Mouse (Mus musculus) ovary, postnatal 10 days (tissue): Measurements from ENCODE around the gene Lrrc49.

Source experiments
- DNase-seq: peaks from one replicate; pipeline ENCODE4 v3.0.0; 2022; ENCODE audit warnings: low spot score

Gene Lrrc49

DNA sequence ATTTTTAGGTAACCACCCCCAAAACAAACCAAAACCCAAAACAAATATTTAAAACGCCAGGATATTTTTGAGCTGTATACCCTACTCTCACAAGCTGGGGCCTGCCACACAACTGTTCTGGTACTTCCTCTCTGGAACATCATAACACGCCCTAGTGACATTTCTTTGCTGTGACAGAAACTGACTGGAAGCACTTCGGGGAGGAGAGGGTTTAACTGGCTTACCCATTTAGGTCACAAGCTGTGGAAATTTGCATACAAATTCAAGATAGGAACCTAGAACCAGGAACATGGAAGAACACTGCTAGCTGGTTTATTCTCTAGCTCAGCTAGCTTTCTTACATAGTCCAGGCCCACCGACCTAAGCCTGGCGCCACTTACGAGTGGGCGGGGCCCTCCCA, 92.6 kb downstream of the Lrrc49 start:
- DNase-seq: no peak

DNA sequence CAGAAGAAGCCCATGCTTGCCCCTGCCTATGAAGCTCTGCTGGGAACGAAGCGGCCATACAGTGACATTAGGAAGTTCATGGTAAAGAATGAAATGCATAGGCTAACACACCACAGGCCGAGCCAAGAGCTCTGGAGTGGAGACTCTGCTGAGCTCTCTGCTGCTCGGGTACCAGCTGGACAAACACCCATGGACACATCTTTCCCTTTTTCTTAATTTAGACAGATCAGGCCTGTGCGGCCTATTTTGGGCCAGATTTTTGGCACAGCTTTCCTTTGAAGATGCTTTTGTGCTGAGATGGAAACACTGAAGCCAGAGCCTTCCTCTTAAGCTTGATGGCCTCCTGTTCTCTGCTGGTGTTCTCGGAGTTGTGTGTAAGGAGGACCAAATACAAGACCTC, 95.0 kb downstream of the Lrrc49 start:
- DNase-seq: no peak

DNA sequence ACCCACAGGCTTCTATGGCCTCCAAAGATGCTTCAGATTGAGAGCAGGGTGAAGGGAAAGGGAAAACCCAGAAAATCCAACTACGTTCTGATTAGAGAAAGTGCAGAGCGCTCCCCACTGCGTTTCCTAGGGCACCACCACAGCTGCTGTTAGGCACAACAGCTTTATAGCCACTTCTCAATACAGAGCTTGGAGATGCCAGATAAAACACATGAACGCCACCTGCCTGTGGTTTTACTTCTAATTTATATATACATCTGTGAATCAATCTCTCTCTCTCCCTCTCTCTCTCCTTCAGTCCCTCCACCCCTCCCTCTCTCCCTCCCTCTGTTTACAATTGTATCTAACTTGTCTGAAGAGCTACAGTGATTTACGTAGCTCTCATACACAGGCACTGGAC, 95.6 kb downstream of the Lrrc49 start:
- DNase-seq: no peak

DNA sequence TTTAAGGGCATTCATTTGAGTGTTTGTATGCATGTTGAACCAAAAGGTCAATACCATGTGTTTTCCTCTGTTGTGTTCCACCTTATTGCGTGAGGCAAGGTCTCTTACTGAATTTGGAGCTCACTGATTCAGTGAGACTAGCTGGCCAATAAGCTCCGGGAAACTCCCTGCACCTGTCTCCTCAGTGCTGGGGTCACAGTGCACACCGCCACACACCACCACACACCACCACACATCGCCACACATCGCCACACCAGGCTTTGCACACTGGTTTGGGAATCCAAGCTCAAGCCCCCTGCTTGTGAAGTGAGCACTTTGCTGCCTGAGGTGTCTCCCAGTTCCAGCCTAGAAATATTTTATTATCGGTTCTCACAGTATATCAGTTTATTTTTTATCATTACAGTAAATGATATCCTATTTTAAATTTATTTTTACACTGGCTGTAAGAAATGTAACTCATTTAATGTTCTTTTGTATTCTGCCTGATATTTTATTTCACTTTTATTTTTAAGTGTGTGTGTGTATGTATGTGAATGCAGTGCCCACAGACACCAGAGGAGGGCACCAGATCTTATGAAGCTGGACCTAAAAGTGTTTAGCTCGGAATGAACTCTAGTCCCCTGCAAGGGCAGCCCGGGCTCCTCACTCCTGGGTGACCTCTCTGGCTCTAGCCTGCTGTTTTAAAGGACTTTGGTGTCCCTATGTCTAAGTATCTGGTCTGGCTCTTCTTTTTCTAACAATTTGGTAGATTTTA, 96.9 kb downstream of the Lrrc49 start:
- DNase-seq: no peak

DNA sequence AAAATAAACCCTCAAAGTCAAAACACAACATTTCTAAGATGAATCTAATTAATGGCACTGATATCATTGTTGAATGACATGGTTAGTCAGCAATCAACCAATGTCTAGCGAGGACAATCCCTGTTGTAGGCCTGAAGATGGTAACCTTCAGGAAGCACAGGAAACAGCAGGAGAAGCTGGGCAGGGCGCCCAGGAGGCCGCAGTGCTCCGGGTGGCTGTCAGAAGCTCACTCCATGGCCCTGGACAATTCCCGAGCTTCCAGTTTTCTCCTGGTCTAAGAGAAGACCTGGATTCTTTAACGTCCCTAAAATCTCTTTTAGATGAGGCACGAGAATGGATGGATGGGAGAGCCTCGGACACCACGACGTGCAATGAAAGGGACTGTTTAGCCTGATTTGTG, 99.0 kb downstream of the Lrrc49 start:
- DNase-seq: no peak

DNA sequence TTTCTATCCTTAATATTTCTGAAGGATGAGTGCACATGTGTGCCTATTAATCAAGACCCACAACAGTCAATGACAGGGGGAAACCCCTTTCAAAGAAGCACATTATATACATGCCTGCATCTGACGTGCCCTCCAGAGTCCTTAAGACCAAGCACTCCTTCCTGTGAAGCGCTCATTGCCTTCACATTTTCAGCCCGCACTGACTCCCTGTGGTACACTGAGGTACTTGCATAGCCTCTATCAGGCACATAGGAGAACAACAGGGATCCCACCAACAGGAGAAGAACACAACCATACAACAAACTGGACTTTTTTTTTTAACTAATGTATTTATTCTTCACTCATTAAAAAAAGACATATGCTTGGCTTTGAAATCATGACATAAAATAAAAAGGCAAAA, 101.0 kb downstream of the Lrrc49 start:
- no peak for DNase-seq

DNA sequence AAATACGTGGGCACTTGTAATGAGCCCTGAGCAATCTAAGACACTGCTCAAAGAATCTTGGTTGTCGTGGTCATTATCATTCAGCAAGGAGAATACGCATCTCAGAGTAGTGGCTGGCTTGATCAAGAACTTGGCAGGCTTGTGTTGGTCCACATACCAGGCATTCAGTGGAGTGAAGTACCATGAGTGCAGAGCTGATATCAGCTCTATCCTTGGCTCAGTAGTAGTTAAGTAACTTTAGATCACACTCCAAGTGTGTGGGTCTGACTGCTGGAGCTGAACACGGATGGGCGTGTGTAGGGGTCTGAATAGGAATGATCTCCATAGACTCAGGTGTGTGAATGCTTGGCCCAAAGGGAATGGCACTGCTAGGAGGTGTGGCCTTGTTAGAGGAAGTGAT, 102.8 kb downstream of the Lrrc49 start:
- no peak for DNase-seq

DNA sequence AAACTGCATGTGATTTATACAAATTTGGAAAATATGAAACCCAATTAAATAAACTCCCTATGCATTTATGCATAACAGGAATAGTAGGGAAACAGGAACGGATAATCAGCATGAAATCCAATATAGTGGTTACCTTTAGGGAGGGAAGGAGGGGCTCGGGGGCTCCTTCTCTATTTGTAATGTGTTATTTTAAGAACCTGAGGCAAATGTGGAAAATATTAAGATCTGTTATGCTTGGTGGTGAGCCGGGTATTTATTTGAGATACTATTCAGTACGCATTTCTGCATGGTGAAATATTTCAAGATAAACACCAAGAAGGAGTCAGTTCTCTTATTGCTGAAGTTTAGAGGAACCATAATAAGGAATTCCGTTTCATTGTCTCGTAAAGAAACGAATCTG, 105.4 kb downstream of the Lrrc49 start:
- DNase-seq: no peak

DNA sequence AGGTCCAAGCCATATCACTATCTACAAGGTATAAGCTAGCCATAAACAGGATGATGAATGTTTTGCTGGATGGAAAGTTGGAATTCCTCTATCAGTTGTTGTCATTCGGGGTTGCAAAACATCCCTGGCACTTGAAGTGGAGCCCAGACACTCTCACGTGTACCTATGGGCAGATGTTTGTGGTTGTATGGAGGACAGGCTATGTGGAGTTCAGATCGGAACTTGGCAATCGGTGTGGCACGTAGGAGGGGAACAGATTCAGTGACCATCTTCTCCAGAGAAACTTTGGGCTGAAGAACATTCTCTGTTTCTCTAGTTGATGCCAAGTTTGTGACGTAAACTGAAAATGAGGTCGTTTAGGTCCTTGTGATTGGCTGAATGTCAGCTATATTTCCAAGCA, 114.9 kb downstream of the Lrrc49 start:
- DNase-seq: no peak

DNA sequence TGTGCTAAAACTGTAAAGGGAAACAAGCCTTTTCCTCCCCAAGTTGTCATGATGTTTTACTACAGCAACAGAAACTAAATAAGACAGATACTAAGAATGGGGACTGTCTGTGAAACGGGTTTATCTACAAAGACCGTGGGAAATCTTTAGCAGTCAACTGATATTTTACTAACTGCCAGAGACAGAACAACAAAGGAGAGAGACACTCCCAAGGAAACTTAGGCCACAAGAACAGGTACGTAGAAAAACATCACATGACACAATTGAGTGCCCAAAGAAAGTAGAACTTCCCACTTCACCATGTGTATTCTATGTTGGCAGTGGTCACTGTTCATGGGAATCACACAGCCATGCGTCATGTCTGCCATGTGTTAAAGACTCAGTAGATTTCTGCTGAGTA, 116.2 kb downstream of the Lrrc49 start:
- DNase-seq: no peak

DNA sequence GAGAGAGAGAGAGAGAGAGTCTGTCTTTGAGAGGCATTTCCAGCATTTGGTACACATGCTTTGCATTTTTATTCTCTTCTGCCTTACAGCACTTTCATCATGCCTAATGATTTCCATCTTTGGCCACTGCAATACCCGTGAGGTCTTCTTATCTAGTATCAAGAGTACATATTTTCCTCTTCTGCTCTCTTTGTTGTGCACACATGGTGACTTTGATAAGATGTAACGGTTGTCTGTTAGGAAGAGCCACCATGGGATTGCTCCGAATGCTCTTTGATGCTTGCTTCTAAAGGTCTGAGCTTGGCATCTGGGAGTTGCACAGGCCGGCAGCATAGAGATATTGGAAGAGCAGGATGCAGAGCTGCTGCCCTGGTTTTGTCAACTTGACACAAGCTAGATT, 116.9 kb downstream of the Lrrc49 start:
- no peak for DNase-seq

DNA sequence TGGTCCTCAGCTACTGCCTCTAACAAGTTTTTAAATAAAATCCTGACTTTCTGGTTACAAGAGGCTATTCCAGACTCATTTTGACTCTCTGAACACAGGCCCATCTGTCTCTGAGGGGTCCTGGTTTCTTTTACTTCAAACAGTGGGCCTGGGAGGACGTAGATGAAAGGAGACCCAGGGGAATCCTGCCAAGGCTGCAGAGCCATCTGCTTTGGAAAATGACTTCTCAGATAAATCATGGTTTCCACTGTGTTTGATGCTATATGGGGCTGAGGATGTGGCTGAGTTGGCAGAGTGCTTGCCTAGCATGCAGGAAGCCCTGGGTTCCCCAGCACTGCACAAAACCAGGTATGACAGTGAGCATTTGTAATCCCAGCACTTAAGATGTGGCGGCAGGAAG, 118.6 kb downstream of the Lrrc49 start:
- no peak for DNase-seq

DNA sequence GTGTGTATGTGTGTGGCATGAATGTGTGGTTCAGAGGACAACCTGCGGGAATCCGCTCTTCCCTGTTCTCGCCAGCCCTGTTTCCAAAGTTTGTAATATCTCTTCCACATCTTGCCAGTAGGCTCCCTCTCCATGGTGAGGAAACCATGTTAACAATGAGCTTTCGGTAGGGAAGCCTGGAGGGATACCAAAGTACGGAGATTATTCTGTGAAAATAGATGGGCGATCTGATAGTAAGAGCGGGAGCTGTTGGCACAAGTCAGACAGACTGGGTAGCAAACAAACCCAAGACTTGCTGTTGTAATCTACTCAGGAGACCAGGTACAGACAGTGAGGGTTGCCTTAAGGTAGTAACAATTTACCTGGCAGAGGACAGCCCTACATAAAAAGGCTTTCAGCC, 124.1 kb downstream of the Lrrc49 start:
- no peak for DNase-seq

DNA sequence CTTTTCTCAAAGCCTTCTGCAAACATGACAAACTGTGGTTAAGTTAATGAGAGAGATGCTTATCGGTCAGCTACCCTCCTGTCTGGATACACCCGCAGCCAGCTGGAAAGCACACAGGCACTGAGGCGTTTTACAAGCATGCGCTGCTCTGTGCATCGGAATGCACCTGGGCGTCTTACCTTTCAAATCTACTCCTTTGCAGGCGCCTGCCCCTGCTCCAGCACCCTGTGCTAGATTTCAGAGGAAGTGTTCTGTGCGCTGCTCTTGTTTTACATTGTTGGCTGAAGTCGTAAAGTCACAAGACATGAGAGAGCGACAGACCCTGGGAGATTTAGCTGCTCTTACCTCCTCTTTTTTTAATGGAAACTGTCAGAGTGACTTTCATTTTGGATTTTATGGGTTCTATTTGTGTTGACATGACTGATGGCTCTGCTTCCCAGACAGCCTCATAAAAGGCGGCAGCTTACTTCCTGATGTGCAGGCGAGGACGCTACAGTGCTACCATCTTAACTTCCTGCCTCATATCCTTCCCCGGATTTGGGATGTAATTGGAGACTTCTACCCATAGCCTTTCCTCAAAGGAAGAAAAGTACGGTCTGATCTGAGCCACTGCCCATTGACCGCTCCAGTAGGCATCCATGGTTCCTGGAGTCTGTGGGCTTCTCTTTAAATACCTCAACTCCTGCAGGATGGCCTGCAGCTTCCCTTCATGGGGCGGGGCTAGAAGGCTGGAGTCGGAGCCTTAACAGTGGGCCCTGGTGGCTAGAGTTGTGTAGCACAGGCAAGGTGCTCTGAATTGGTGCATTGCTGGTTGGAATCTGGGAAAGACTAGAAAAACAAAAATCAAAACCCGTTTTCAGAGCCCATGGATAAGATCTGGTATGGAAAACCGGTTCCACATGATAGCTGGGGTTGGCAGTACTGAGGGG, 125.3 kb downstream of the Lrrc49 start:
- no peak for DNase-seq

DNA sequence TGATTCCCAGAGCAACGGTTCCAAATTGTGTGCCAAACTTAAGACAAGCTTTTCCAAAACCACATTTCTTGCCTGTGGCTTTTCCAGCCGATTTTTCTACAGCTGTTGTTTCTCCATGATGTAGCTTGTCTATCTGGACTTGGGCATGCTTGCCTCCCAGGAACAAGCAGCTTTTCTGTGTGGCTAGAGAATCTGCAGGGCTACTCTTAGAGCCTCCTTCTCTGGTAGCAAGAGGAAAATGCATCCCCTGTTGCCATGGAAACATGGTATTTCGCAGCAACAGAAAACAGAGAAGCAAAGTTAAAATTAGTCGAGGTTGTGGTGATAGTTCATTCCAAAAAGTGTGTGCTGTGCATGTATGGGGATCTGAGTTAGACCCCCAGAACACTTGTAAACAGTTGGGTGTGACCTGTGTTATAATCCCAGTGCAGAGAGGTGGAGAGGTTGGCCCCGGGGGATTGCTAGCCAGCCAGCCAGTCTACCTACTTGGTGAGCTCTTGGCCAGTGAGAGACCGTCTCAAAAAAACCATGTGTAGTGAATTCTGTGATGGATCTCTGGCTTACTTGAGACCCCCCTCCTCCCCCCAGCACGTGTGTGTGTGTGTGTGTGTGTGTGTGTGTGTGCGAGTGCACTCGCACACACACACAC, 126.2 kb downstream of the Lrrc49 start:
- no peak for DNase-seq

DNA sequence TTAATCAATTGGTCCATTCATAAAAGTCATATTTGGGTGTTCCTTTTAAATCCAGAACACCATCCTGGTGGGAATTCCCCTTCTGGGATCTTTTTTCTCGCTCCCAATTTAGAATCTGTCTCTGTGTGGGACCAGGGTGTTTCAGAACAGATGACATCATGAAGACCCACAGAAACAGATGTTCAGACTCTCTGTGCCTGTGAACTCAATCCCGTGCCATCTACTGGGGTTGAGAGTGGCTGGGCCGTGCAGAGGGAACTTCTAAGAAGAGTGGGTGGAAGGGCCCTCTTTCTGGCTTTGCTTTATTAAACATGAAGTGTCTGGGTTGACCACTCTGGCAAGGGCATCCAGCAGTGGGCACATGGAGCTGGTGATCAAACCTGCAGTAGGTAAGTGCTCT, 129.5 kb downstream of the Lrrc49 start:
- no peak for DNase-seq

DNA sequence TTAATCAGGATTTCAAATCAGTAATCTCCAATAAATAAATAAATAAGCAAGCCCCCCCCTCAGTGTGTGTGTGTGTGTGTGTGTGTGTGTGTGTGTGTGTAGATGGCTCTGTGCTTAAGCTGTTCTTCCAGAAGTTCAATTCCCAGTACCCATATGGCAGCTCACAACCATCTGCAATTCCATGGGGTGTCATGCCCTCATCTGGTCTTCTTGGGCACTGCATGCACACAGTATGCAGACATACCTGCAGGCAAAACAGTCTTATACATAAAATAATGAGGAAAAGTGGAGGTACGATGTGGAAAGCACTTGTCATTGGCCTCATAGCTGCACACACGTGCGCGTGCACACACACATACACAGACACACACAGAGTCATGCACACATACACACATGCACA, 136.7 kb downstream of the Lrrc49 start:
- DNase-seq: no peak

DNA sequence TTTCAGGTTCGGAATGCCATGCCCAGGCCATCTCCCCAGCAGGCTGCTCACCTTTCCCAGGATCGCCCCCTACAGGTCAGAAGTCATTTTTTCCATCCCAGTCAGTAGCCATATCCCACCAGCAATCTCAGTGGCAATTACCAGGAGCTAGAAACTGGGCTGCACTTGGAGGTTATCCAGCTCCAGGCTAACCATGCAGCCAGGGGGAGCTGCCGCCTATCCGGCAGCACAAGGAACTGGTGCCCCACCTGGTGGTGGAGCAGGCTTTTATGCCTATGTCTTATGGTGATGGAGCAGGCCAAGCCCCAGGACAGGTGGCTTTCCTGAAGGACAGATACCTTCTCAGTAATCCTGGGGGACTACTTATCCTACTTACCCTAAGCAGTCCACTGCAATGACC, 139.8 kb downstream of the Lrrc49 start:
- no peak for DNase-seq

DNA sequence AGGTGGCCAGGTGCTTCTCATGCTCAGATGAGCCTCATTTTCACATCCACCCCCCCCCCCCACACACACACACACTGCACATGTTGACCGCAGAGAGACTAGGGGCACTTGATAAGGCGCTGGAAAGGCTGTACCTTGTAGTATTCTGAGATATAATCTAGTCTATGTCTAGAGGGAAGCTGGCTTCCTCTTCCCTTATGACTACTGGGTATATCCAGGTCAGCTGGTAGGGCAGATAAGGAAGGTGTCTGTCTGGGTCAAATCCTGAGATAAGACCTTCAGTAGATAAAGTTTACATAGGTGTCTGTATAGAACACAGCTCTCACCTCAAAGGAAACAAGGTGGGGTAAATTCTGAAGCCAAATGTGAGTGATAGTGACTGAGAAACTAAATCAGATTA, 141.8 kb downstream of the Lrrc49 start:
- DNase-seq: no peak

DNA sequence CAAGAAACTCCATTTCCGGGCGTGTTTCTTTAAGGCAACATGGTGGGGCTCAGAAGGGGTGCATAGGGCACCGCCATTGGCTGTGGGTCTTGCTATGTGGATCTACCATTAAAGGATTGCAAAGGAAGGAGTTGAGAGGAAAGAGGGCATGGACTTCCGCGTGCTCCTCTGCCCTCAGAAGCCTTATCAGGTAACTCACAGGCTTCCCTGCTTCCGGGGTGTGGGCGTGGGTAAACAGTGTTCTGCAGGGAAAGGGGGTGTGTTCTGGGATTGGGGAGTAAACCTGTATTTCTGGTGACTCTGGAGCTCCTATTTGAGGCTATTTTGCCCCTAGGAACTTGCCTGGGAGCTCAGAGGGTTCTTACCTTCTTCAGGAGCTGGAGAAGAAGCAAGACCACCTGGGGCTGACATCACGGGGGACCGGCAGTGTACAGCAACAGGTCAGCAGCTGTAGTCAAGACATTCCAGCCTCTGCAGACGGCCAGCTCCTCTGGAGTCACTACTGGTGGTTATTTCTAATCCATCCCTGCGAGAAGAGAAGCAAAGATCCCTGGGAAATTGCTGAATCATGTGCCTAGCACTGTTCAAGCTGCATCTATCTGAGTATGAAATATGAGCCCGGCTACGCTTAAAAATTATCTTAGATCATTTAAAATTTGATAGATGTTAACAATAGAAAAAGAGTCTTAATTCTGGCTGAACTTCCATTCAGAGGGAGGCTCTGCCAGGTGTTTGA, 142.4 kb downstream of the Lrrc49 start:
- DNase-seq: no peak

DNA sequence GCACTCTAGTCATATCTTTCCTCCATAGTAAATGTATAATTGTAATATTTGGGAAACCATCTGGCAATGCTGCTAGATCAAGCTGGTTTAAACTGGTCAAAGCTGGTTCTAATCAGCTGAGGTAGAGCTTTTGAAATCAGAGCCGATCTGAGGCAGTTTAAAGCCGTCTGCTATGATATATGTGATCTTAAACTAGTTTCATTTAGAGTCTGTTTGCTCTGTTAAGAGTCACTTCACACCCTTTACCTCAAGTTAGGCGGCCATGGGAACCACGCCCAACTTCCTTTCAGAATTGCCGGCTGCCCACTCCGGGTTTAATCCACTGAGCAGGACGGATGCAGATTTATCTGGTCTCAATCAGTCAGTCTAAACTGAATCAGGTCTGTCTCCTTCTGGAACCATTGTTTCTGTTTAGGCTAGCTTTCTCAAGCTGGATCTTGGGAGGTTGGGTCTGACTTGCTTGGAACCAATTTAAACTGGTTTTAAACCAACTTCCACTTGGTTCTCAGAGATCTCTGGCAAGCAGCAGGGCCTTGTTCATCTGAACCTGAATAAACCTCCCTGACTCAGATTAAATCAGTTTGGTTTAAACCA, 144.4 kb downstream of the Lrrc49 start:
- DNase-seq: no peak

DNA sequence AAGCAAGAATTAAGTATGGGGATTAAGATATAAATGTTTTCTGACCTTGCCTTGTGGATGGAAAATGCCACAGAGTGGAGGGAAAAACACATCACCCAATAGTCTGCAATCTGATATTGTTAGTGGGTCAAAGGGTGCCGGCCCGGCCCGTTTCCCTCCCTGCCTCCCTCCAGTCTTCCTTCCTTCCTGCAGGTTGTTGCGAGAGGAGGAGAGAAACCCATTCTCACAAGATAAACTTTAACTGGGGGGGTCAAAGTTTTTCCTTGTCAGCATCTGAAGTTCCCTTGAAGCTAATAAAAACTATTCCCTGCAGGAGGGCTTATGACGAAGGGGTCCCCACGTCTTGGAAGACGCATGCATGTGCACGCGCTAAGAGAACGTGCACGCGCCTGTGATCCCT, 157.6 kb downstream of the Lrrc49 start:
- DNase-seq: no peak
